Mouse (Mus musculus): ENCODE measurements around the gene Ppp1ca.

Gene Ppp1ca

DNA sequence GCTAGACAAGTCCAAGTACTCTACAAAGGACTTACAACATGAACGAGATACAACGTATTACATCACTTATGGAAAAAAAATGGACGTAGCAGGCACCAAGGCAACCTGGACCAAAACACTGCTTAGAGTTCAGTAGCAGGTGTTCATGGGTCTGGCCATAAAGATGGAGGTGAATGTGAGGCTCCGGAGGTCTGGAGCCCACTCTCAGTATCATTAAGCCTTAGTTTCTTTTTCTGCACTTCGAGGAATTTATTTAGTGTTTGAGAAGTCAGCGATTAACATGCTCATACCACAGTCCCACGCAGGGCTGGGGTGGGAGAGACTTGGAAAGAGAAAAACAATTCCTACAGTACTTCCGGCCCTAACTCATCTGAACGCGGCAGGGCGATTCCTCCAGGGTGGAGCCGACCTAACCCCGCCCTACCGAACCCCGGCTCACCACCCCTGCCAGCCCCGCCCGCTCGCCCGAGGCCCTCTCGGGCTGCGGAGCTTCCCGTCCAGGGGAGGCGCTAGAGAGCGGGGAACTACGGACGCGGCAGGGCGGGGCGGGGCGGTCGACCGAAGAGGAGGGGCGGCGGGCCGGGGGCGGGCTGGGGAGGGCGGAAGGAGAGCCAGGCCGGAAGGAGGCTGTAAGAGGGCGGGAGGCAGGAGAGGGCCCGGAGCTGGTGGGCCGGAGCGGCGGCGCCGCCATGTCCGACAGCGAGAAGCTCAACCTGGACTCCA is at the start of gene Ppp1ca:
Gene Ppp1ca, plus strand, starts transcription at position 538 of the 723 bp plus-strand sequence.
- Histone ChIP-seq H3K27me3 (ENCODE audit: control insufficient read depth, insufficient read depth, low read length, poor library complexity, severe bottlenecking) (no peaks in the 10 kb centered on the region), H3K36me3 (ENCODE audit: control insufficient read depth, insufficient read depth, low read length, poor library complexity, severe bottlenecking) (peaks cover 33% of the 10 kb centered on the region)
- DNase-seq (ENCODE audit: low read depth, low spot score) = peak; percentile 97

DNA sequence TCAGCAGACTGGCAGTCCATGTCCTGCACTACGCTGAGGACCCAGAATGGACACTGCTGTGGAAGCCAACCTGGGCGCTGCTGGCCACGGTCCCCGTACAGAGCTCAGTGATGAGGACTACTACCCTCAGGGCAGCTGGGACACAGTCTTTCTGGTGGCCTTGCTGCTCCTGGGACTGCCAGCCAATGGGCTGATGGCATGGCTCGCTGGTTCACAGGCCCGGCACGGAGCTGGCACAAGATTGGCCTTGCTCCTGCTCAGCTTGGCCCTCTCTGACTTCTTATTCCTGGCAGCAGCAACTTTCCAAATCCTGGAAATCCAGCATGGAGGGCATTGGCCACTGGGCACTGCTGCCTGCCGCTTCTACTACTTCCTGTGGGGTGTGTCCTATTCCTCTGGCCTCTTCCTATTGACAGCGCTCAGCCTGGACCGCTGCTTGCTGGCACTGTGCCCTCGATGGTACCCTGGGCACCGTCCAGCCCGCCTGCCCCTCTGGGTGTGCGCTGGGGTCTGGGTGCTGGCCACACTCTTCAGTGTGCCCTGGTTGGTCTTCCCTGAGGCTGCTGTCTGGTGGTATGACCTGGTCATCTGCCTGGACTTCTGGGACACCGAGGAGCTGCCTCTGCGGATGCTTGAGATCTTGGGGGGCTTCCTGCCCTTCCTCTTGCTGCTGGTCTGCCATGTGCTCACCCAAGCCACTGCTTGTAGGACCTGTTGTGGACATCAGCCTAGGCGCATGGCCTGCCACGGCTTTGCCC is 49.3 kb upstream of the Ppp1ca start:
- no peaks in the 10 kb centered on the region for H3K27me3 ChIP-seq (ENCODE audit: control insufficient read depth, insufficient read depth, low read length, poor library complexity, severe bottlenecking)
- no peaks in the 10 kb centered on the region for H3K36me3 ChIP-seq (ENCODE audit: control insufficient read depth, insufficient read depth, low read length, poor library complexity, severe bottlenecking)
- DNase-seq (ENCODE audit: low read depth, low spot score) = no peak

DNA sequence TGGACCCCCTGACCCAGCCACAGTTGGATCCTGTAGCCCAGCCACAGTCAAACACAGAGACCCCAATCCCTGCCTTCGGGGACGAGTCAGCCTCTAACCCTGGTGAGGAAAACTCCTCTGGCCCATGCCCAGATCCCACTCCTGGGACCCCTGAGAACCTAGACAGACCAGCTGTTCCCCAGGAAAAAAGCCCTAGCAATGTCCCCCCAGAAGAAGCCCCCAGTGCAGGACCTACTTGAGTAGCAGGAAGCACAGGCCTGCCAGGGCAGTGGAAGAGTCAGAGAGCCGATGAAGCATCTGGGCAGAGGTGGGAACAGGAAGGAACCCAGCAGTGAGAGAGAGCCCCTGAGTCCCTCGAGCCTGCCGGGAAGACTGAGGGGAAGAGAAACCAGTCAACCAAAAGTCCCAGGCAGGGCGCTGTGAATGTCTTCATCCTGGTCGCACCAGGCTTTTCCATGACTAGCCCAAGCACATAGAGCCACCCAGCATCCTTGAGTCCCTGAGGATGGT is 48.1 kb upstream of the Ppp1ca start, which contains the start of gene Cabp4:
Gene Cabp4, minus strand, starts transcription at position 275 of the 510 bp plus-strand sequence.
- DNase-seq (ENCODE audit: low read depth, low spot score) = peak; percentile 33

DNA sequence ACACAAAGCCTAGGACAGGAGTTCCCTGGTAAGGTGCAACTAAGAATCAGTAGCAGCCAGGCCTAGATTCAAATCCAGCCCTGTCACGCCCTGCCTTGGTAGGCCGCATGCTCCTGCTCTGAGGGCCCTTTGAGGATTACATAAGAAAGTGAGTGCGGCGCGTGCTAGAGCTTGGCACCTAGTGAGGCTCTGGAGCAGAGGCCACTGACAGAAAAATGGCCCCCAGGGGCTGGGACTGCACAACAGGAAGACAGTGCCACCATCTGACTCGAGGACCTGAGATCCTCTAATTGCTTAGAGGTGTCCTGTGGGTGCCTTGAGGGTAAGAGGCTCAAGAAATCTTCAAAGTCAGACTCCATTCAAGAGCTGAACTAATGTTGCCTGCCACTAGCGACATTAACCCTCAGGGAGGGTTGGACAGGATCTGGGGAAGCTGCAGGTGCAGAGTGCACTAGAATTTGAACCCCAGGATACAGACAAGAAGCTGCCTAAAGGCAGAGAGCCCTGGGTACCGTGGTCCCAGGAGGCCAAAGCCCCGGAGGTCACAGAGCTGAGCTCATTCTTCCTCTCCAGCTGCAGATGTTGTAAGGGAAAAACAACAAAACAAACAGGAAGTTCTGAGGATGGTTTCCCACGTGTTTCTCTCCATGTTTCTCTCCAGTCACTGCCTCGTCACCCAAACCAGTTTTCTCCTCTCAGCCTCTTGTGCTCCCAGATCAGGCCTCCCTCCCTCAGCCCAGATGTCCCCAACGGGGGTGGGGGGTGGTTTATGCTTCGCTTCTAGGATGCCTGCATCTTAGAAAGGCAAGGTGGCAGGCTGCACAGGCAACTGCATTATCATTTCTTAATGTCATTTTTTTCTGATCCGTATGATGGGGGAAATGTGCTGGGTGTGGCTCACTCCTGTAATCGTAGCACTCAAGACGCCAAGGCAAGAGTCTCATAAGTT is 47.0 kb upstream of the Ppp1ca start:
- no peaks in the 10 kb centered on the region for H3K27me3 ChIP-seq (ENCODE audit: control insufficient read depth, insufficient read depth, low read length, poor library complexity, severe bottlenecking)
- peak; percentile 64 for DNase-seq (ENCODE audit: low read depth, low spot score)
- H3K36me3 ChIP-seq (ENCODE audit: control insufficient read depth, insufficient read depth, low read length, poor library complexity, severe bottlenecking) = no peaks in the 10 kb centered on the region

More for the DNA sequence above, 48.1 kb upstream of the Ppp1ca start, which contains the start of gene Cabp4:
- H3K36me3 ChIP-seq (ENCODE audit: control insufficient read depth, insufficient read depth, low read length, poor library complexity, severe bottlenecking) = no peaks in the 10 kb centered on the region
- H3K27me3 ChIP-seq (ENCODE audit: control insufficient read depth, insufficient read depth, low read length, poor library complexity, severe bottlenecking) = no peaks in the 10 kb centered on the region

DNA sequence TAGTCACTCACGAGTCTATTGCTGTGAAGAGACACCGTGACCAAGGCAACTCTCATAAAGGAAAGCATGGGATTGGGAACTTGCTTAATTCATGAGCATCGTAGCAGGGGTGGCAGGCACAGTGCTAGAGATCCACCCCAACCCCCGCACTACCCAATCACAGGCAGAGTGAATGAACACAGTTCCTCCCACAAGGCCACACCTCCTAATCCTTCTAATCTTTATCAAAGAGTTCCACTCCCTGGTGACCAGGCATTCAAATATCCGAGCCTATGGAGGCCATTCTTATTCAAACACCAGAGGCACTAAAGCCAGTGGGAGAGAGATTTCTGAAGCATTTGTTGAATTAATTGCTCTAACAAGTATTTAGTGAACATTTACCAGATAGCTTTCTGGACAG is 45.9 kb upstream of the Ppp1ca start:
- Histone ChIP-seq H3K36me3 (ENCODE audit: control insufficient read depth, insufficient read depth, low read length, poor library complexity, severe bottlenecking) (peaks cover 3% of the 10 kb centered on the region; the same call in 1 of the 2 replicates), H3K27me3 (ENCODE audit: control insufficient read depth, insufficient read depth, low read length, poor library complexity, severe bottlenecking) (no peaks in the 10 kb centered on the region)
- no peak for DNase-seq (ENCODE audit: low read depth, low spot score)

DNA sequence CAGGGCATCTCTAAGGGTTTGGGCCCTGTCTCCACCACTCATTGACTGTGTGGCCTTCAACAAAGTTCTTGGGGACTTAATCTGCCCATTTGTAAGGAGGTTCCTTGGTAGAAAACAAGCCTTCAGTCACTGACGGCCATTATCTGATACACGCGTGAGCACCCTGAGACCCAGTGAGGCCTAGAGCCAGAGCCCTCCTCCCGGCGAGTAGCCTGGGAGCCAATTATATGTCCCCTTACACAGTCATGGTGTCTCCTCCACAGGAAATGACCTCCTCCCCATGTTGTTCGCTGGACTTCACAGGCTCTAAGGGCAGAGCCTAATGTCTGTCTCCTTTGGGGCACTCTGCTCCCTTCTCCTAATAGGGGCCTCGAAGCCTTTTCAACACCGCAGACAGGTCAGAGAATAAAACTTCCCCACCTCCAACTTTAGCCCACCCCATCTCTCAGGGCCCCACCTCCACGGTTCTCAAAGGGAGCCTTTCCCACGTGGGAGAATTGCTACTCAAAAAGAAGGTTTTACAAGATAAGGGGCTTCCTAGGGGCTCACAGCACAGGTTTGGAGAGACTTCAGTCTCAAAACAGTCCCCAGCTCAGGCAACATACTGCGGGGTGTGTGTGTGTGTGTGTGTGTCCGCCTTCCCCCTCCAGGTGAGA is 45.4 kb upstream of the Ppp1ca start:
- no peaks in the 10 kb centered on the region for H3K27me3 ChIP-seq (ENCODE audit: control insufficient read depth, insufficient read depth, low read length, poor library complexity, severe bottlenecking)
- H3K36me3 ChIP-seq (ENCODE audit: control insufficient read depth, insufficient read depth, low read length, poor library complexity, severe bottlenecking) = peaks cover 3% of the 10 kb centered on the region; the same call in 1 of the 2 replicates
- DNase-seq (ENCODE audit: low read depth, low spot score) = no peak

DNA sequence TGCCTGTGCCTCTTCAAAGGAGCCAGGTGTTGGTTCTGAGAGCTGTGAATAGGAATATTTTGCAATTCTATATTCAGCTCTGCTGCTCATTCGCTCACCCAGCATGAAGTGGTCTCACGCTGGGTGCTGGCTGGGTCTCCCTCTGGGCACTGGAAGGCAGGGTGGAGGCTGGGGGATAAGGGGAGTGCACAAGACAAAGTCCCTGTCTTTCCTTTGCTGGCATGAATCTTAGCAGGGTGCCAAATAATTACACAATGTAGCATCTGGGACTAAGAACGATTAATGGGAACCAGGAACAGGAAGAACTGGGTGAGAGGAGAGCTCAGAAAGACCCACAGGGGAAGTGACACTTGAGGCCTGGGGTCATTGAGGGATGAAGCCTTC is 44.9 kb upstream of the Ppp1ca start:
- DNase-seq (ENCODE audit: low read depth, low spot score) = no peak
- H3K27me3 ChIP-seq (ENCODE audit: control insufficient read depth, insufficient read depth, low read length, poor library complexity, severe bottlenecking) = no peaks in the 10 kb centered on the region
- peaks cover 3% of the 10 kb centered on the region; the same call in 1 of the 2 replicates for H3K36me3 ChIP-seq (ENCODE audit: control insufficient read depth, insufficient read depth, low read length, poor library complexity, severe bottlenecking)

DNA sequence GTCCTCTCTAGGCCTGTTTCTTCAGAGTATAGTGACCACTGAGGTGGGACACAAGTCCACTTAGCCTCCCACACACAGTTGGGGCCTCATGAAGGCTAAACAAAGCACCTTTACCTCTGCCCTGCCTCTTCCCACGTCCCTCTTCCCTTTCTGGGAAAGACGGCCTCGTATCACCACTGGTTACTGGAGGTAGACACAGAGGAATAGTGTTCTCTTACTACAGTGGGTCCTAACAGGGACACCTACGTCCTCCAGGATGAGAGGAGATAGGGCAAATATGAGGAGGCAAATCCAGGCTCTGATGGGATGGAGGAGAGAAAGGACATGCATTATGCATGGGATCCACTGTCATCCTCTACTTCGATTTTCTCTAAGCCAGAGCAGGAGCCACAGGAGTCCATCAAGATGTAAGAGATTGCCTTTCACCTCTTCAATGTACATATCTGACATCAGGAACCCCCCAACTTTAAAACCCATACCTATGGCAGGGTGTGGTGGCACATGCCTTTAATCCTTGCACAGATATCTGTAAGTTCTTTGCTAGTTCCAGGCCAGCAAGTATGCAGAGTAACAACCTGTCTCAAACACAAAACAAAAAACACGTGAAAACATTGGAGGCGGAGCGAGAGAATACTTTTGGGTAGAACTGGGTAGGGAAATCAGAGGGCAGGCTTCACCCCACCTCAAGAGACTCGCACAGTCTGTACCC is 43.9 kb upstream of the Ppp1ca start:
- H3K27me3 ChIP-seq (ENCODE audit: control insufficient read depth, insufficient read depth, low read length, poor library complexity, severe bottlenecking) = no peaks in the 10 kb centered on the region
- DNase-seq (ENCODE audit: low read depth, low spot score) = no peak
- peaks cover 3% of the 10 kb centered on the region; the same call in 1 of the 2 replicates for H3K36me3 ChIP-seq (ENCODE audit: control insufficient read depth, insufficient read depth, low read length, poor library complexity, severe bottlenecking)

DNA sequence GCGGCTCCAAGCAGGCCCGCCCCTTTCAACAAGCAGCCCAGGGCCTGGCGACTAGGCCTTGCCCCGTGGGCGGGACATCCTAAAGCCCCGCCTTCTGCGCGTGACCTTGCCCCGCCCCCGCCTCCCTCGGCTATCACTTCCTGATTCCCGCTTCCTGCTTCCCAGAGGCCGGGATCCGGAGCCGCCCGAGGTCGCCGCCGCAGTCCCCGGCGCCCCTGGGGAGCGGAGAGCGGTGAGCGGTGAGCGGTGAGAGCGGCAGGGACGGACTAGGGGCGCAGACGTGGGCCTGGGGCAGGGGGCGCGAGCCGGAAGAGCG is 43.4 kb upstream of the Ppp1ca start, which contains the start of gene Coro1b:
Gene Coro1b, plus strand, starts transcription at position 129 of the 316 bp plus-strand sequence.
- DNase-seq (ENCODE audit: low read depth, low spot score) = peak; percentile 89
- H3K36me3 ChIP-seq (ENCODE audit: control insufficient read depth, insufficient read depth, low read length, poor library complexity, severe bottlenecking) = peaks cover 3% of the 10 kb centered on the region; the same call in 1 of the 2 replicates
- no peaks in the 10 kb centered on the region for H3K27me3 ChIP-seq (ENCODE audit: control insufficient read depth, insufficient read depth, low read length, poor library complexity, severe bottlenecking)

DNA sequence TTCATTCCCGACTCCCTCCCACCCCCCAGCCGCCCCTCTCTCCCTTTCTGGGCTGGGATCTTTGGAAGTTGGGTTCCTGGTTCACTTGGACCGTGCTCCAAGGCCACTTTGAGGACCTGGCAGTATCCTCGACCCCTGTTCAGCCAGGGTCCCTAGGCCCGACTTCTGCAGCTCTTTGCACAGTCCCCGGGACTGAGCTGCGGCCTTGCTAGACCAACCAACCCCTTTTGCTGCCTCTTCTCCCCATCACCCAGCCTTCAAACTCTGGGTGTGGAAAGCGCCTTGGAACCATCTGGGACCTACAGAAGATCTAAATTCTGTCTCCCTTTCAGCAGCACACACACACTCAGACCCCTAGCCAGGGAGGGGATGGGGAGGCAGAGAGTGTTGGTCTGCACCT is 43.0 kb upstream of the Ppp1ca start:
- H3K27me3 ChIP-seq (ENCODE audit: control insufficient read depth, insufficient read depth, low read length, poor library complexity, severe bottlenecking) = no peaks in the 10 kb centered on the region
- H3K36me3 ChIP-seq (ENCODE audit: control insufficient read depth, insufficient read depth, low read length, poor library complexity, severe bottlenecking) = peaks cover 3% of the 10 kb centered on the region; the same call in 1 of the 2 replicates
- DNase-seq (ENCODE audit: low read depth, low spot score) = peak; percentile 42

DNA sequence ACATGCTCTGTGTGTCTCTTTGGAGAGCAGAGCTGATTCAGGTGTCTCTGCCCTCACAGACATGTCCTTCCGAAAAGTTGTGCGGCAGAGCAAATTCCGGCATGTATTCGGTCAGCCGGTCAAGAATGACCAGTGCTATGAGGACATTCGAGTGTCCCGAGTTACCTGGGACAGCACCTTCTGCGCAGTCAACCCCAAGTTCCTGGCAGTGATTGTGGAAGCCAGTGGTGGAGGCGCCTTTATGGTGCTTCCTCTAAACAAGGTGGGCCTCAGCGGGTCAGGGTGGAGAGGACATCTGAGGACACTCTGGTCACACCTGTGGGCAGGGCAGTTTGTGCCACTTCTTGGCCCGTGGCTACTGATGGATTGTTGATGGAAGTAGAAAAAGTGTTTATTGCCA is 42.6 kb upstream of the Ppp1ca start:
- Histone ChIP-seq H3K27me3 (ENCODE audit: control insufficient read depth, insufficient read depth, low read length, poor library complexity, severe bottlenecking) (no peaks in the 10 kb centered on the region), H3K36me3 (ENCODE audit: control insufficient read depth, insufficient read depth, low read length, poor library complexity, severe bottlenecking) (peaks cover 3% of the 10 kb centered on the region; the same call in 1 of the 2 replicates)
- no peak for DNase-seq (ENCODE audit: low read depth, low spot score)

DNA sequence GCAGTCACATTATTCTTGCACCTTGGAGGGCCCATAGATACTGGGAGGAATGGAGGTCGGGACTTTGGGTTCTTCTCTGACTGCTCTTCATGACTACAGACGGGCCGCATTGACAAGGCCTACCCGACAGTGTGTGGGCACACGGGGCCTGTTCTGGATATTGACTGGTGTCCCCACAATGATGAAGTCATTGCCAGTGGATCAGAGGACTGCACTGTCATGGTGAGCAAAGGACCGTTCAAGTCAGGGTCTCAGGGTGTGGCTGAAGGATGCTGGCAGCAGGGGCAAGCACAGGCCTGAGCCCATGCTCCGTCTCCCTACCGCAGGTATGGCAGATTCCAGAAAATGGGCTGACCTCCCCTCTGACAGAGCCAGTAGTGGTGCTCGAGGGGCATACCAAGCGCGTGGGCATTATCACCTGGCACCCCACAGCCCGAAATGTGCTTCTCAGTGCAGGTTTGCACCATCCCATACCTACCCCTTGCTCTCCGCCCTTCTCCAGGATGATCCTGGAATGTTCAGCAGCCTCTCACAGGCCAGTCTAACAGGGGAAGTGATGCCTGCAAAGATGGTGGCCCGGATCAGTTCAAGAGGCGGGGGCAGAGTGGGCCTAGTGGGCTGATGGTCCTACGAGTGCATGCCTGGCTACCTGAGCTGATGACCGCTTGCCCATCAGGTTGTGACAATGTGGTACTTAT is 42.0 kb upstream of the Ppp1ca start:
- H3K36me3 ChIP-seq (ENCODE audit: control insufficient read depth, insufficient read depth, low read length, poor library complexity, severe bottlenecking) = peaks cover 3% of the 10 kb centered on the region; the same call in 1 of the 2 replicates
- DNase-seq (ENCODE audit: low read depth, low spot score) = no peak

More for the DNA sequence above, 42.0 kb upstream of the Ppp1ca start:
- H3K27me3 ChIP-seq (ENCODE audit: control insufficient read depth, insufficient read depth, low read length, poor library complexity, severe bottlenecking) = no peaks in the 10 kb centered on the region
